Mouse (Mus musculus) kidney, postnatal 0 days (tissue): ENCODE measurements at regions not wholly inside any gene's neighbourhood (a gene's known extent, or its start where the extent isn't known, plus 50 kb on each side); places are given as distances from the start of the nearest gene placed in this dataset.

Experiments
- ATAC-seq: fragments of 200-750 bp; cut with Nextera tagmentation; replicated peaks from 2 replicates; pipeline ENCODE4 v1.8.0; 2017; ENCODE audit warnings: low read depth, moderate number of reproducible peaks, moderate TSS enrichment, moderate library complexity; ENCODE audit not compliant: low FRiP score
- DNase-seq: peaks from one replicate; pipeline ENCODE4 v3.0.0-alpha.2; 2016; ENCODE audit warnings: low spot score
- H3K27ac ChIP-seq: fragments of 300-500 bp; sonication (generic); 2 replicates; pipeline ENCODE4 v1.5.1; 2014; ENCODE audit warnings: mild to moderate bottlenecking
- H3K27me3 ChIP-seq: fragments of 300-500 bp; sonication (generic); 2 replicates; pipeline ENCODE4 v1.6.1; 2014; ENCODE audit warnings: low read length, mixed read lengths; ENCODE audit not compliant: insufficient read depth
- H3K36me3 ChIP-seq: fragments of 300-500 bp; sonication (generic); 2 replicates; pipeline ENCODE4 v1.6.1; 2014; ENCODE audit warnings: low read length, mixed read lengths; ENCODE audit not compliant: insufficient read depth
- H3K4me1 ChIP-seq: fragments of 300-500 bp; sonication (generic); replicated peaks from 2 replicates; pipeline ENCODE4 v1.6.1; 2014; ENCODE audit warnings: antibody characterized with exemption, low read length, mixed read lengths; ENCODE audit not compliant: insufficient read depth
- H3K4me2 ChIP-seq: fragments of 300-500 bp; sonication (generic); 2 replicates; pipeline ENCODE4 v1.6.1; 2014; ENCODE audit warnings: mild to moderate bottlenecking, low read length, moderate library complexity, mixed read lengths
- H3K4me3 ChIP-seq: fragments of 300-500 bp; sonication (generic); replicated peaks from 2 replicates; pipeline ENCODE4 v1.5.1; 2014; ENCODE audit warnings: low read depth, low read length
- H3K9ac ChIP-seq: fragments of 300-500 bp; sonication (generic); 2 replicates; pipeline ENCODE4 v1.6.1; 2014; ENCODE audit warnings: low read depth, low read length
- H3K9me3 ChIP-seq: fragments of 300-500 bp; sonication (generic); replicated peaks from 2 replicates; pipeline ENCODE4 v1.6.1; 2016; ENCODE audit warnings: low read length, inconsistent platforms, mixed read lengths
- CTCF ChIP-seq: IDR thresholded peaks from 2 replicates; pipeline ENCODE4 v1.5.1; 2016; ENCODE audit warnings: antibody characterized with exemption, low read depth, mild to moderate bottlenecking, moderate library complexity
- WGBS: fragments of 180-500 bp; shearing (Covaris S2); extraction: QIAGEN DNeasy Blood & Tissue Kit; methylation state at CpG from one replicate; pipeline ENCODE4 v1.1.7; 2014; 5-methylcytosine and 5-hydroxymethylcytosine counted together

DNA sequence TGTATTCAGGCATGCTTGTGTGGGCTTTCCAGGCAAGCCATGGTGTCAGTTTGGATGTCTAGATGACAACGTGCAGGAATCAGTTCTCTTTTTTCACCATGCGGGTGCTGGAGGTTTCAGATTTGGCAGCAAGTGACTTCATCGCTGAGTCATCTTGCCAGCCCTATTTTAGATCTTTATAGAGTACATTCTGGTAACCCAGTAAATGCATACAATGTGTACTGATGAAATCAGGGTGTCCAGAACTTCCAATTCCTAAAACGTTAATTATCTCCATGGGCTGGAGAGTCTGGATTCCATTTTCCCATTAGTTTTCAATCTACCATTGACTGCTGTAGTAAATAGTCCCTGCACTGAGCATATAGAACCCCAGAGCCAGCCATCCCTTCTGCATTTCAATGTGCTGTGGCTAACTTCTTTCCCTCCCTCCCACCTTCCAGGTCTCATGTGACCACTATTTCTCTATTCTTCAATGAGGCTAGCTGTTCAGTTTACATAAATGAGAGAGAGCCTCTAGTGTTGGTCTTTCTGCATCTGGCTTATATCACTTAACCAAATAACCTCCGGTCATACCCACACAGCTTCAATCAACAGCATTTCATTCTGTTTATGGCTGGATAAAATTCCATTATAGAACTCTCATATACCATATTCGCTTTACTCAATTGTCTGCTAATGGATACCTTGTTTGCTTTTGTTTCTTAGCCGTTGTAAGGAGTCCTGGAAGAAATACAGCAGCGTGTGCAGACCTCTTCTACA is 234.9 kb downstream of the Dact1 start:
- 45% methylated on average over 8 of the region's 8 CpGs for WGBS
- Histone ChIP-seq H3K9ac (no peak overlapping the region), H3K4me3 (no peak overlapping the region), H3K9me3 (no peaks in the 10 kb centered on the region), H3K4me1 (no peaks in the 10 kb centered on the region), H3K36me3 (no peaks in the 10 kb centered on the region), H3K4me2 (no peak overlapping the region), H3K27me3 (no peaks in the 10 kb centered on the region), H3K27ac (no peak overlapping the region)
- ATAC-seq, result no peak
- no peak for TF ChIP-seq CTCF
- no peak for DNase-seq

- no peaks in the 10 kb centered on the region for H3K36me3 ChIP-seq
- H3K4me2 ChIP-seq, result no peak overlapping the region
- H3K27me3 ChIP-seq, result no peaks in the 10 kb centered on the region
- H3K4me3 ChIP-seq, result no peak overlapping the region
- ATAC-seq (no peak), DNase-seq (no peak)
- no peaks in the 10 kb centered on the region for H3K9me3 ChIP-seq
- no peaks in the 10 kb centered on the region for H3K4me1 ChIP-seq
- H3K9ac ChIP-seq, result no peak overlapping the region
- no peak for TF ChIP-seq CTCF
- WGBS, result 85% methylated on average over 9 of the region's 9 CpGs
- no peak overlapping the region for H3K27ac ChIP-seq
Measured at GRCm38 (mm10) chr12:71546523-71547265, 237.0 kb downstream of the Dact1 start.

- ATAC-seq, result no peak
- no peak overlapping the region for H3K9ac ChIP-seq
- no peaks in the 10 kb centered on the region for H3K4me1 ChIP-seq
- no peak overlapping the region for H3K27ac ChIP-seq
- TF ChIP-seq CTCF, result no peak
- no peak for DNase-seq
- no peak overlapping the region for H3K4me3 ChIP-seq
- WGBS, result 59% methylated on average over 6 of the region's 6 CpGs
- no peaks in the 10 kb centered on the region for H3K36me3 ChIP-seq
- no peaks in the 10 kb centered on the region for H3K27me3 ChIP-seq
- H3K4me2 ChIP-seq, result no peak overlapping the region
- H3K9me3 ChIP-seq, result no peaks in the 10 kb centered on the region
Measured at GRCm38 (mm10) chr12:71549336-71549735, 239.7 kb downstream of the Dact1 start.

- WGBS, result 68% methylated on average over 2 of the region's 2 CpGs
- Histone ChIP-seq H3K27ac (no peak overlapping the region), H3K4me1 (no peaks in the 10 kb centered on the region), H3K9ac (no peak overlapping the region), H3K27me3 (no peaks in the 10 kb centered on the region), H3K9me3 (no peaks in the 10 kb centered on the region), H3K4me2 (no peak overlapping the region), H3K4me3 (no peak overlapping the region), H3K36me3 (no peaks in the 10 kb centered on the region)
- TF ChIP-seq CTCF, result no peak
- no peak for DNase-seq
- no peak for ATAC-seq
Measured at GRCm38 (mm10) chr12:71554212-71554611, 244.5 kb downstream of the Dact1 start.

- H3K4me2 ChIP-seq, result no peak overlapping the region
- H3K9me3 ChIP-seq, result no peaks in the 10 kb centered on the region
- no peak for TF ChIP-seq CTCF
- no peak overlapping the region for H3K4me3 ChIP-seq
- ATAC-seq, result no peak
- H3K9ac ChIP-seq, result no peak overlapping the region
- H3K4me1 ChIP-seq, result no peaks in the 10 kb centered on the region
- H3K36me3 ChIP-seq, result no peaks in the 10 kb centered on the region
- DNase-seq, result no peak
- no peaks in the 10 kb centered on the region for H3K27me3 ChIP-seq
- no peak overlapping the region for H3K27ac ChIP-seq
- WGBS, result 48% methylated on average over 7 of the region's 7 CpGs
Measured at GRCm38 (mm10) chr12:71561259-71561658, 251.6 kb downstream of the Dact1 start.

- Histone ChIP-seq H3K36me3 (no peaks in the 10 kb centered on the region), H3K9ac (no peak overlapping the region)
- WGBS, result 79% methylated on average over 8 of the region's 8 CpGs
Measured at GRCm38 (mm10) chr12:71561918-71562572, 252.4 kb downstream of the Dact1 start.

More at GRCm38 (mm10) chr12:71561918-71562572, 252.4 kb downstream of the Dact1 start:
- H3K4me3 ChIP-seq, result no peak overlapping the region
- H3K4me1 ChIP-seq, result no peaks in the 10 kb centered on the region
- DNase-seq (no peak), ATAC-seq (0 out of 2 replicates have a peak, but pooled peaks have one; percentile 21)
- TF ChIP-seq CTCF, result no peak
- H3K9me3 ChIP-seq, result no peaks in the 10 kb centered on the region
- no peaks in the 10 kb centered on the region for H3K27me3 ChIP-seq
- H3K4me2 ChIP-seq, result no peak overlapping the region
- H3K27ac ChIP-seq, result no peak overlapping the region
